In genomic region chr13:108316487-108316903, GRCm38 (mm10) we compare ENCODE assay signal across 8 mouse cellular contexts. TPM values are rescaled to one million over a fixed set of nuclear protein-coding genes. Genes with fewer than 3 reads are reported as not detected.
DNase-seq lines count a peak whose midpoint lies in the region; ATAC-seq lines count a peak whose summit lies in the region.

No protein-coding gene starts in this region.

- H3K27me3 ChIP-seq in forebrain, embryonic 12.5 days, result no peaks in the 10 kb centered on the region
- H3K27me3 ChIP-seq in limb, embryonic 13.5 days, result no peaks in the 10 kb centered on the region
- H3K27me3 ChIP-seq in neural tube, embryonic 15.5 days (replicated peaks), result no peaks in the 10 kb centered on the region

- H3K4me1 ChIP-seq in forebrain, embryonic 12.5 days, result peaks cover 20% of the 10 kb centered on the region
- H3K4me1 ChIP-seq in limb, embryonic 13.5 days, result peaks cover 10% of the 10 kb centered on the region
- H3K4me1 ChIP-seq in neural tube, embryonic 15.5 days, result peaks cover 10% of the 10 kb centered on the region

- peak; percentile 91 for DNase-seq in heart, adult 11 months
- DNase-seq in heart, postnatal 25 days (ENCODE audit: low spot score), result no peak
- DNase-seq in MEL-GATA-1-ER (ENCODE audit: extremely low read depth, low read depth), result peak; percentile 80
- no peak for DNase-seq in gastrocnemius, adult 18-20 months (ENCODE audit: low spot score)
- no peak for DNase-seq in layer of hippocampus, adult 9-11 months

- under 1% methylated on average over 32 of the region's 32 CpGs for WGBS in forebrain, embryonic 12.5 days
- under 1% methylated on average over 32 of the region's 32 CpGs for WGBS in limb, embryonic 13.5 days
- under 1% methylated on average over 32 of the region's 32 CpGs for WGBS in neural tube, embryonic 15.5 days

- H3K36me3 ChIP-seq in forebrain, embryonic 12.5 days (replicated peaks), result no peaks in the 10 kb centered on the region
- H3K36me3 ChIP-seq in limb, embryonic 13.5 days, result no peaks in the 10 kb centered on the region
- H3K36me3 ChIP-seq in neural tube, embryonic 15.5 days, result no peaks in the 10 kb centered on the region

- peak overlapping the region; percentile 85 for H3K4me3 ChIP-seq in forebrain, embryonic 12.5 days (replicated peaks)
- H3K4me3 ChIP-seq in limb, embryonic 13.5 days, result peak overlapping the region; percentile 63
- peak overlapping the region; percentile 75 for H3K4me3 ChIP-seq in neural tube, embryonic 15.5 days (replicated peaks)

- peak; percentile 75 for ATAC-seq in forebrain, embryonic 12.5 days (ENCODE audit: low FRiP score)
- ATAC-seq in limb, embryonic 13.5 days (ENCODE audit: low FRiP score, low read depth), result peak; percentile 68
- peak; percentile 55 for ATAC-seq in neural tube, embryonic 15.5 days (ENCODE audit: low FRiP score)

- peak overlapping the region; percentile 80 for H3K9ac ChIP-seq in forebrain, embryonic 12.5 days
- H3K9ac ChIP-seq in limb, embryonic 13.5 days, result peak overlapping the region; percentile 81
- H3K9ac ChIP-seq in neural tube, embryonic 15.5 days (replicated peaks), result peak overlapping the region; percentile 84

- H3K9me3 ChIP-seq in forebrain, embryonic 12.5 days, result no peaks in the 10 kb centered on the region
- no peaks in the 10 kb centered on the region for H3K9me3 ChIP-seq in limb, embryonic 13.5 days
- no peaks in the 10 kb centered on the region for H3K9me3 ChIP-seq in neural tube, embryonic 15.5 days (replicated peaks)

- H3K27ac ChIP-seq in forebrain, embryonic 12.5 days, result peak overlapping the region; percentile 63; the same call in 1 of the 2 replicates
- no peak overlapping the region for H3K27ac ChIP-seq in limb, embryonic 13.5 days
- H3K27ac ChIP-seq in neural tube, embryonic 15.5 days (replicated peaks), result no peak overlapping the region

- intact Hi-C loops in heart, postnatal 25 days (cut with DNase I), result loop anchor here (5.0 to 10.0 kb wide), 2 partner anchors 104 to 272 kb away; partner anchors contain the start of genes Elovl7 and Smim15

- H3K4me2 ChIP-seq in forebrain, embryonic 12.5 days, result peak overlapping the region; percentile 88
- H3K4me2 ChIP-seq in limb, embryonic 13.5 days (replicated peaks), result peak overlapping the region; percentile 87
- H3K4me2 ChIP-seq in neural tube, embryonic 15.5 days, result peak overlapping the region; percentile 98

RNA-seq across cellular contexts. Expression of gene Depdc1b, which starts 0.4 kb away (rescaled TPM):
- under 1 TPM; 0.31 to 0.64 TPM for total RNA-seq in heart, postnatal 25 days (2021)
- polyA plus RNA-seq in forebrain, embryonic 12.5 days (2016; fragmentation: Nextera tagmentation; extraction: Ambion mirVana), result 18.2 and 22.6 TPM in 2 replicates
- 9.7 and 10.8 TPM in 2 replicates for polyA plus RNA-seq in limb, embryonic 13.5 days (2015; fragmentation: Nextera tagmentation; extraction: Ambion mirVana)
- 1.0 and 3.2 TPM in 2 replicates for polyA plus RNA-seq in neural tube, embryonic 15.5 days (2015; fragmentation: Nextera tagmentation; extraction: Ambion mirVana)
- total RNA-seq in gastrocnemius, adult 18-20 months (2021), result not detected

Comparison
In these comparisons a context has a peak if more than half of its experiments do, and no peak if none do; other contexts are left out.
1. DNase-seq: peak in heart, adult 11 months (single experiment) and MEL-GATA-1-ER (single experiment); none in heart, postnatal 25 days (single experiment), gastrocnemius, adult 18-20 months (single experiment) and layer of hippocampus, adult 9-11 months (single experiment).
2. Peak in every context shown above with its lines, with median percentiles within 50 percentile points of each other: ATAC-seq, H3K4me2 ChIP-seq, H3K4me3 ChIP-seq and H3K9ac ChIP-seq.